Mouse (Mus musculus) ZHBTc4 (cell line): ENCODE results near the gene Odf3.

Experiments used
- DNase-seq: peaks from one replicate; pipeline ENCODE4 v3.0.0-alpha.2; 2011; ENCODE audit warnings: low read depth, low spot score

Gene Odf3

GRCm38 (mm10) chr7:140843806-140844205, 3.8 kb upstream of the Odf3 start:
- no peak for DNase-seq

GRCm38 (mm10) chr7:140844905-140845665, 2.5 kb upstream of the Odf3 start, which contains the start of gene Scgb1c1:
Scgb1c1 (plus strand) TSS chr7:140845547.
- DNase-seq: peak; percentile 94

- DNase-seq: peak; percentile 66
These were observed 1.9 kb upstream of the Odf3 start for GRCm38 (mm10) chr7:140845683-140846082.

- no peak for DNase-seq
These were observed 929 bp upstream of the Odf3 start for GRCm38 (mm10) chr7:140846676-140847075.

GRCm38 (mm10) chr7:140848591-140848990, 986 bp downstream of the Odf3 start:
- no peak for DNase-seq

- no peak for DNase-seq
These were observed 4.3 kb downstream of the Odf3 start for GRCm38 (mm10) chr7:140851916-140852315.

GRCm38 (mm10) chr7:140853386-140853785, 5.8 kb downstream of the Odf3 start:
- DNase-seq: peak; percentile 51

GRCm38 (mm10) chr7:140854483-140854882, 6.9 kb downstream of the Odf3 start:
- no peak for DNase-seq

- DNase-seq: no peak
These were observed 7.6 kb downstream of the Odf3 start for GRCm38 (mm10) chr7:140855181-140855580.

GRCm38 (mm10) chr7:140855860-140856784, 8.5 kb downstream of the Odf3 start, which contains the start of gene Gm45785:
Gm45785 (minus strand) TSS chr7:140856331.
- peak; percentile 95 for DNase-seq

GRCm38 (mm10) chr7:140856785-140857549, 9.4 kb downstream of the Odf3 start, which contains the start of gene Ric8a:
Ric8a (plus strand) TSS chr7:140856957.
- DNase-seq: peak; percentile 91

- DNase-seq: peak; percentile 37
These were observed 10.2 kb downstream of the Odf3 start, which contains the start of gene Bet1l for GRCm38 (mm10) chr7:140857550-140858505. Bet1l (minus strand) TSS chr7:140857577.

- DNase-seq: no peak
These were observed 11.1 kb downstream of the Odf3 start for GRCm38 (mm10) chr7:140858746-140859145.

- DNase-seq: no peak
These were observed 12.4 kb downstream of the Odf3 start for GRCm38 (mm10) chr7:140859997-140860396.

GRCm38 (mm10) chr7:140860728-140861127, 13.1 kb downstream of the Odf3 start:
- DNase-seq: no peak

GRCm38 (mm10) chr7:140864761-140865160, 17.2 kb downstream of the Odf3 start:
- no peak for DNase-seq

- no peak for DNase-seq
These were observed 26.6 kb downstream of the Odf3 start for GRCm38 (mm10) chr7:140874224-140874623.

GRCm38 (mm10) chr7:140877364-140877763, 29.8 kb downstream of the Odf3 start:
- DNase-seq: no peak

- DNase-seq: no peak
These were observed 31.8 kb downstream of the Odf3 start for GRCm38 (mm10) chr7:140879355-140879754.

GRCm38 (mm10) chr7:140880419-140880818, 32.8 kb downstream of the Odf3 start:
- DNase-seq: no peak
